Mouse (Mus musculus): Measurements from ENCODE around the gene 4930452B06Rik. TPM values are rescaled to one million over a fixed set of nuclear protein-coding genes. Genes with fewer than 3 reads are reported as not detected.

The 4930452B06Rik gene
- polyA plus RNA-seq, 2 experiments = 0.54 to 1.8 TPM

GRCm38 (mm10) chr14:8418610-8419009 lies 247.4 kb downstream of the 4930452B06Rik start:
- Histone ChIP-seq H3K9ac (replicated peaks) (no peak overlapping the region), H3K4me2 (ENCODE audit: low read depth) (no peak overlapping the region), H3K36me3 (replicated peaks; ENCODE audit: control insufficient read depth, insufficient read depth, low read depth) (no peaks in the 10 kb centered on the region), H3K4me3 (ENCODE audit: insufficient read depth in 1 of 2, low read depth in 2 of 2, low read length in 2 of 2) (no peak overlapping the region), H3K4me1 (replicated peaks; ENCODE audit: control insufficient read depth in 2 of 2, insufficient read depth in 2 of 2, low read length in 1 of 2) (no peaks in the 10 kb centered on the region), H3K27ac (no peak overlapping the region), H3K9me3 (ENCODE audit: control insufficient read depth, low read length) (no peaks in the 10 kb centered on the region), H3K27me3 (ENCODE audit: control insufficient read depth, insufficient read depth, low read length) (no peaks in the 10 kb centered on the region)
- ATAC-seq (ENCODE audit: insufficient read depth) (no peak), DNase-seq (ENCODE audit: low read depth in 3 of 3, low spot score in 3 of 3) (no peak)
- TF ChIP-seq EP300 (IDR thresholded peaks at IDR 0.05; ENCODE audit: low read depth) = no peak
- no peak for TF ChIP-seq CTCF (IDR thresholded peaks at IDR 0.05; ENCODE audit: low read depth)
- WGBS (ENCODE audit: insufficient replicate concordance) = 40% methylated on average over 3 of the region's 3 CpGs

GRCm38 (mm10) chr14:8405946-8406345 lies 260.1 kb downstream of the 4930452B06Rik start:
- H3K27me3 ChIP-seq (ENCODE audit: control insufficient read depth, insufficient read depth, low read length) = no peaks in the 10 kb centered on the region
- H3K9ac ChIP-seq (replicated peaks) = no peak overlapping the region
- no peak overlapping the region for H3K4me3 ChIP-seq (ENCODE audit: insufficient read depth in 1 of 2, low read depth in 2 of 2, low read length in 2 of 2)
- TF ChIP-seq EP300 (IDR thresholded peaks at IDR 0.05; ENCODE audit: low read depth) (no peak), CTCF (IDR thresholded peaks at IDR 0.05; ENCODE audit: low read depth) (no peak)
- WGBS (ENCODE audit: insufficient replicate concordance) = 59% methylated on average over 6 of the region's 6 CpGs
- no peaks in the 10 kb centered on the region for H3K9me3 ChIP-seq (ENCODE audit: control insufficient read depth, low read length)
- no peak overlapping the region for H3K27ac ChIP-seq
- no peaks in the 10 kb centered on the region for H3K4me1 ChIP-seq (replicated peaks; ENCODE audit: control insufficient read depth in 2 of 2, insufficient read depth in 2 of 2, low read length in 1 of 2)
- ATAC-seq (ENCODE audit: insufficient read depth) = no peak
- no peaks in the 10 kb centered on the region for H3K36me3 ChIP-seq (replicated peaks; ENCODE audit: control insufficient read depth, insufficient read depth, low read depth)
- no peak for DNase-seq (ENCODE audit: low read depth in 3 of 3, low spot score in 3 of 3)
- no peak overlapping the region for H3K4me2 ChIP-seq (ENCODE audit: low read depth)

- Histone ChIP-seq H3K27ac (no peak overlapping the region), H3K4me3 (ENCODE audit: insufficient read depth in 1 of 2, low read depth in 2 of 2, low read length in 2 of 2) (no peak overlapping the region), H3K27me3 (ENCODE audit: control insufficient read depth, insufficient read depth, low read length) (no peaks in the 10 kb centered on the region), H3K4me1 (replicated peaks; ENCODE audit: control insufficient read depth in 2 of 2, insufficient read depth in 2 of 2, low read length in 1 of 2) (no peaks in the 10 kb centered on the region), H3K9ac (replicated peaks) (no peak overlapping the region), H3K9me3 (ENCODE audit: control insufficient read depth, low read length) (no peaks in the 10 kb centered on the region), H3K36me3 (replicated peaks; ENCODE audit: control insufficient read depth, insufficient read depth, low read depth) (no peaks in the 10 kb centered on the region), H3K4me2 (ENCODE audit: low read depth) (no peak overlapping the region)
- ATAC-seq (ENCODE audit: insufficient read depth) (no peak), DNase-seq (ENCODE audit: low read depth in 3 of 3, low spot score in 3 of 3) (no peak)
- TF ChIP-seq CTCF (IDR thresholded peaks at IDR 0.05; ENCODE audit: low read depth) = no peak
- TF ChIP-seq EP300 (IDR thresholded peaks at IDR 0.05; ENCODE audit: low read depth) = no peak
- WGBS (ENCODE audit: insufficient replicate concordance) = 86% methylated on average over 3 of the region's 3 CpGs
Observed at GRCm38 (mm10) chr14:8403310-8403709, 262.7 kb downstream of the 4930452B06Rik start.

GRCm38 (mm10) chr14:8398507-8398906 lies 267.5 kb downstream of the 4930452B06Rik start:
- no peaks in the 10 kb centered on the region for H3K27me3 ChIP-seq (ENCODE audit: control insufficient read depth, insufficient read depth, low read length)
- ATAC-seq (ENCODE audit: insufficient read depth) = no peak

GRCm38 (mm10) chr14:8395690-8396287 lies 270.3 kb downstream of the 4930452B06Rik start:
- TF ChIP-seq CTCF (IDR thresholded peaks at IDR 0.05; ENCODE audit: low read depth) (no peak), EP300 (IDR thresholded peaks at IDR 0.05; ENCODE audit: low read depth) (no peak)
- no peak for DNase-seq (ENCODE audit: low read depth in 3 of 3, low spot score in 3 of 3)
- Histone ChIP-seq H3K4me2 (ENCODE audit: low read depth) (no peak overlapping the region), H3K4me3 (ENCODE audit: insufficient read depth in 1 of 2, low read depth in 2 of 2, low read length in 2 of 2) (no peak overlapping the region), H3K36me3 (replicated peaks; ENCODE audit: control insufficient read depth, insufficient read depth, low read depth) (no peaks in the 10 kb centered on the region), H3K9me3 (ENCODE audit: control insufficient read depth, low read length) (no peaks in the 10 kb centered on the region), H3K27ac (no peak overlapping the region), H3K9ac (replicated peaks) (no peak overlapping the region), H3K27me3 (ENCODE audit: control insufficient read depth, insufficient read depth, low read length) (no peaks in the 10 kb centered on the region), H3K4me1 (replicated peaks; ENCODE audit: control insufficient read depth in 2 of 2, insufficient read depth in 2 of 2, low read length in 1 of 2) (no peaks in the 10 kb centered on the region; a peak in 1 of 4 replicates)
- WGBS (ENCODE audit: insufficient replicate concordance) = 59% methylated on average over 7 of the region's 7 CpGs
- no peak for ATAC-seq (ENCODE audit: insufficient read depth)

More at GRCm38 (mm10) chr14:8398507-8398906, 267.5 kb downstream of the 4930452B06Rik start:
- H3K4me3 ChIP-seq (ENCODE audit: insufficient read depth in 1 of 2, low read depth in 2 of 2, low read length in 2 of 2) = no peak overlapping the region
- DNase-seq (ENCODE audit: low read depth in 3 of 3, low spot score in 3 of 3) = no peak
- H3K9ac ChIP-seq (replicated peaks) = no peak overlapping the region
- H3K27ac ChIP-seq = no peak overlapping the region
- no peaks in the 10 kb centered on the region for H3K9me3 ChIP-seq (ENCODE audit: control insufficient read depth, low read length)
- no peak overlapping the region for H3K4me2 ChIP-seq (ENCODE audit: low read depth)
- TF ChIP-seq CTCF (IDR thresholded peaks at IDR 0.05; ENCODE audit: low read depth) (no peak), EP300 (IDR thresholded peaks at IDR 0.05; ENCODE audit: low read depth) (no peak)
- H3K36me3 ChIP-seq (replicated peaks; ENCODE audit: control insufficient read depth, insufficient read depth, low read depth) = no peaks in the 10 kb centered on the region
- H3K4me1 ChIP-seq (replicated peaks; ENCODE audit: control insufficient read depth in 2 of 2, insufficient read depth in 2 of 2, low read length in 1 of 2) = no peaks in the 10 kb centered on the region; a peak in 1 of 4 replicates
